Mouse (Mus musculus) forebrain, embryonic 15.5 days (tissue): ENCODE measurements around the gene Lrp1. TPM values are rescaled to one million over a fixed set of nuclear protein-coding genes. Genes with fewer than 3 reads are reported as not detected.

Source experiments
- ATAC-seq: fragments of 200-750 bp; cut with Nextera tagmentation; replicated peaks from 2 replicates; pipeline ENCODE4 v1.8.0; 2017; ENCODE audit warnings: mild to moderate bottlenecking, moderate TSS enrichment, moderate library complexity
- H3K27ac ChIP-seq: fragments of 300-500 bp; sonication (generic); replicated peaks from 2 replicates; pipeline ENCODE4 v1.5.1; 2015; ENCODE audit warnings: mild to moderate bottlenecking, inconsistent platforms
- H3K27me3 ChIP-seq: fragments of 300-500 bp; sonication (generic); 2 replicates; pipeline ENCODE4 v1.6.1; 2015; ENCODE audit warnings: inconsistent platforms
- H3K36me3 ChIP-seq: fragments of 300-500 bp; sonication (generic); 2 replicates; pipeline ENCODE4 v1.6.1; 2015; ENCODE audit warnings: mild to moderate bottlenecking, inconsistent platforms
- H3K4me1 ChIP-seq: fragments of 300-500 bp; sonication (generic); 2 replicates; pipeline ENCODE4 v1.6.1; 2015; ENCODE audit warnings: inconsistent platforms
- H3K4me2 ChIP-seq: fragments of 300-500 bp; sonication (generic); replicated peaks from 2 replicates; pipeline ENCODE4 v1.6.1; 2015; ENCODE audit warnings: mild to moderate bottlenecking, inconsistent platforms
- H3K4me3 ChIP-seq: fragments of 300-500 bp; sonication (generic); 2 replicates; pipeline ENCODE4 v1.5.1; 2015; ENCODE audit warnings: mild to moderate bottlenecking, inconsistent platforms
- H3K9ac ChIP-seq: fragments of 300-500 bp; sonication (generic); replicated peaks from 2 replicates; pipeline ENCODE4 v1.6.1; 2015; ENCODE audit warnings: mild to moderate bottlenecking, inconsistent platforms
- H3K9me3 ChIP-seq: fragments of 300-500 bp; sonication (generic); 2 replicates; pipeline ENCODE4 v1.6.1; 2016; ENCODE audit warnings: inconsistent platforms
- WGBS: fragments of 180-500 bp; shearing (Covaris S2); methylation state at CpG from one replicate; pipeline ENCODE4 v1.1.7; 2015; ENCODE audit warnings: mixed read lengths; 5-methylcytosine and 5-hydroxymethylcytosine counted together
- polyA plus RNA-seq: library from polyadenylated mRNA; unstranded; fragments of >200 nt; fragmentation: Nextera tagmentation; extraction: Ambion mirVana; gene quantifications from 2 replicates; pipeline ENCODE4 v1.2.1, GENCODE M21; 2015

Gene Lrp1
- polyA plus RNA-seq: 93.1 and 95.7 TPM in 2 replicates

GRCm38 (mm10) chr10:127620406-127621190, at the start of gene Lrp1:
TSS of gene Lrp1 (minus strand) at chr10:127621148.
- WGBS: under 1% methylated on average over 21 of the region's 32 CpGs

GRCm38 (mm10) chr10:127670185-127670584, 49.2 kb upstream of the Lrp1 start:
- Histone ChIP-seq H3K4me1 (peaks cover 40% of the 10 kb centered on the region), H3K4me3 (no peak overlapping the region), H3K4me2 (no peak overlapping the region), H3K27ac (no peak overlapping the region), H3K9ac (no peak overlapping the region), H3K27me3 (peaks cover 19% of the 10 kb centered on the region), H3K36me3 (no peaks in the 10 kb centered on the region), H3K9me3 (no peaks in the 10 kb centered on the region)
- WGBS: 91% methylated on average over 2 of the region's 2 CpGs
- no peak for ATAC-seq

More at GRCm38 (mm10) chr10:127620406-127621190, at the start of gene Lrp1:
- H3K27me3 ChIP-seq: no peaks in the 10 kb centered on the region
- H3K9me3 ChIP-seq: no peaks in the 10 kb centered on the region
- peak within 1 kb of the TSS; percentile 73 for H3K4me3 ChIP-seq
- peaks cover 53% of the 10 kb centered on the region for H3K4me1 ChIP-seq
- H3K9ac ChIP-seq: peak within 1 kb of the TSS; percentile 94
- H3K36me3 ChIP-seq: no peaks in the 10 kb centered on the region
- peak within 1 kb of the TSS; percentile 93 for H3K27ac ChIP-seq
- H3K4me2 ChIP-seq: peak within 1 kb of the TSS; percentile 94
- peak; percentile 80 for ATAC-seq

- peak overlapping the region; percentile 76; the same call in 1 of the 2 replicates for H3K27ac ChIP-seq
- H3K27me3 ChIP-seq: peaks cover 30% of the 10 kb centered on the region
- no peak for ATAC-seq
- peaks cover 45% of the 10 kb centered on the region for H3K4me1 ChIP-seq
- H3K4me3 ChIP-seq: 0 out of 2 replicates have a peak overlapping the region, but pooled peaks have one; percentile 64
- H3K9ac ChIP-seq: no peak overlapping the region
- WGBS: 23% methylated on average over 7 of the region's 7 CpGs
- peak overlapping the region; percentile 88 for H3K4me2 ChIP-seq
- no peaks in the 10 kb centered on the region for H3K9me3 ChIP-seq
- no peaks in the 10 kb centered on the region for H3K36me3 ChIP-seq
These were observed 48.2 kb upstream of the Lrp1 start for GRCm38 (mm10) chr10:127669170-127669569.

GRCm38 (mm10) chr10:127668093-127669050, 47.4 kb upstream of the Lrp1 start, which contains the start of gene Nab2:
TSS of gene Nab2 (minus strand) at chr10:127668568.
- WGBS: 5% methylated on average over 37 of the region's 40 CpGs
- H3K4me3 ChIP-seq: peak within 1 kb of the TSS; percentile 64
- H3K4me1 ChIP-seq: peaks cover 45% of the 10 kb centered on the region
- peak within 1 kb of the TSS; percentile 50 for H3K9ac ChIP-seq
- H3K36me3 ChIP-seq: no peaks in the 10 kb centered on the region
- H3K27me3 ChIP-seq: peaks cover 38% of the 10 kb centered on the region
- H3K4me2 ChIP-seq: peak within 1 kb of the TSS; percentile 88
- 0 out of 2 replicates have a peak, but pooled peaks have one; percentile 9 for ATAC-seq
- H3K9me3 ChIP-seq: no peaks in the 10 kb centered on the region
- H3K27ac ChIP-seq: peak within 1 kb of the TSS; percentile 76

- 3% methylated on average over 35 of the region's 35 CpGs for WGBS
- peak overlapping the region; percentile 63 for H3K9ac ChIP-seq
- no peaks in the 10 kb centered on the region for H3K9me3 ChIP-seq
- no peaks in the 10 kb centered on the region for H3K36me3 ChIP-seq
- peaks cover 51% of the 10 kb centered on the region for H3K4me1 ChIP-seq
- H3K4me3 ChIP-seq: peak overlapping the region; percentile 64
- peaks cover 46% of the 10 kb centered on the region for H3K27me3 ChIP-seq
- H3K4me2 ChIP-seq: peak overlapping the region; percentile 88
- peak overlapping the region; percentile 76 for H3K27ac ChIP-seq
- ATAC-seq: peak; percentile 13; the same call in 1 of the 2 replicates
These were observed 46.5 kb upstream of the Lrp1 start for GRCm38 (mm10) chr10:127667269-127668092.

GRCm38 (mm10) chr10:127666501-127667268, 45.7 kb upstream of the Lrp1 start, which contains the start of gene Nemp1:
TSS of gene Nemp1 (plus strand) at chr10:127666901.
- Histone ChIP-seq H3K36me3 (no peaks in the 10 kb centered on the region), H3K27ac (peak within 1 kb of the TSS; percentile 76), H3K27me3 (peaks cover 50% of the 10 kb centered on the region), H3K4me1 (peaks cover 59% of the 10 kb centered on the region), H3K9me3 (no peaks in the 10 kb centered on the region), H3K4me2 (peak within 1 kb of the TSS; percentile 88), H3K4me3 (peak within 1 kb of the TSS; percentile 64), H3K9ac (peak within 1 kb of the TSS; percentile 63)
- peak; percentile 63 for ATAC-seq
- under 1% methylated on average over 68 of the region's 73 CpGs for WGBS

GRCm38 (mm10) chr10:127665366-127666181, 44.6 kb upstream of the Lrp1 start:
- 4% methylated on average over 14 of the region's 14 CpGs for WGBS
- Histone ChIP-seq H3K27me3 (peaks cover 56% of the 10 kb centered on the region), H3K9ac (peak overlapping the region; percentile 63), H3K27ac (no peak overlapping the region), H3K4me2 (peak overlapping the region; percentile 88), H3K36me3 (no peaks in the 10 kb centered on the region), H3K4me1 (peaks cover 63% of the 10 kb centered on the region), H3K9me3 (no peaks in the 10 kb centered on the region), H3K4me3 (peak overlapping the region; percentile 64)
- no peak for ATAC-seq

GRCm38 (mm10) chr10:127664891-127665290, 43.9 kb upstream of the Lrp1 start:
- Histone ChIP-seq H3K27ac (no peak overlapping the region), H3K27me3 (peaks cover 56% of the 10 kb centered on the region), H3K4me3 (0 out of 2 replicates have a peak overlapping the region, but pooled peaks have one; percentile 64), H3K4me2 (peak overlapping the region; percentile 3; the same call in 1 of the 2 replicates), H3K9ac (no peak overlapping the region), H3K4me1 (peaks cover 63% of the 10 kb centered on the region), H3K36me3 (no peaks in the 10 kb centered on the region), H3K9me3 (no peaks in the 10 kb centered on the region)
- 21% methylated on average over 13 of the region's 13 CpGs for WGBS
- no peak for ATAC-seq

GRCm38 (mm10) chr10:127664166-127664565, 43.2 kb upstream of the Lrp1 start:
- H3K4me2 ChIP-seq: no peak overlapping the region
- H3K9me3 ChIP-seq: no peaks in the 10 kb centered on the region
- peaks cover 61% of the 10 kb centered on the region for H3K4me1 ChIP-seq
- H3K36me3 ChIP-seq: no peaks in the 10 kb centered on the region
- no peak overlapping the region for H3K27ac ChIP-seq
- 24% methylated on average over 16 of the region's 16 CpGs for WGBS
- ATAC-seq: no peak
- H3K4me3 ChIP-seq: no peak overlapping the region
- no peak overlapping the region for H3K9ac ChIP-seq
- H3K27me3 ChIP-seq: peaks cover 56% of the 10 kb centered on the region

GRCm38 (mm10) chr10:127663590-127663989, 42.6 kb upstream of the Lrp1 start:
- 28% methylated on average over 5 of the region's 5 CpGs for WGBS
- no peak overlapping the region for H3K4me3 ChIP-seq

More at GRCm38 (mm10) chr10:127663590-127663989, 42.6 kb upstream of the Lrp1 start:
- Histone ChIP-seq H3K4me2 (no peak overlapping the region), H3K9ac (no peak overlapping the region), H3K36me3 (no peaks in the 10 kb centered on the region), H3K27ac (no peak overlapping the region), H3K4me1 (peaks cover 55% of the 10 kb centered on the region), H3K9me3 (no peaks in the 10 kb centered on the region), H3K27me3 (peaks cover 56% of the 10 kb centered on the region)
- ATAC-seq: no peak
